Mouse (Mus musculus): ENCODE measurements around the gene Per2. TPM values are rescaled to one million over a fixed set of nuclear protein-coding genes. Genes with fewer than 3 reads are reported as not detected.

Per2 gene
- polyA plus RNA-seq, 1 experiment from 2014 or later: 2.6 TPM

DNA sequence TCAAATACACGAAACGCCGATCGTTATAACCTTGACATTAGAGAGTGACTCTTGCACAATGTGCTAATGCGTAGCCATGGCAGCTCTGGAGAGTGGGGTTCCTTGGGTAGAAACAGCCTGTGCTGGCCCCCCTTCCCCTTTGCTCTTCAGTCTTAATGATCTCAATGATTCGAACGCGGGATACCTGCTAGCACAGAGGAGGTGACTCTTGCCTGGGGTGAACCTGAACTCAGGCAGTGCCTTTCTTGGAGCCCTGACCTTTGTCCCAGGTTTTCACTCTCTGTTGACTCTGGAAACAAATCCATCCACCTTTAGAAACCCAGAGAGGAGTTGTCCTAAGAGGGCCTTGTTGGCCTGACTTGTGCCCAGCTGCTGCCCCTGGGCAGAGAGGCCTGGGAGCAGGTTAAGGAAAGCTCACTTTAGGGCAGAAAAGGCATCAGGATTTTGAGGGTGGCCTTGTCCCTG lies 38.5 kb downstream of the Per2 start:
- Histone ChIP-seq H3K4me2 (no peak overlapping the region), H3K4me3 (no peak overlapping the region), H3K9me3 (replicated peaks) (no peaks in the 10 kb centered on the region), H3K4me1 (peaks cover 7% of the 10 kb centered on the region; the same call in 1 of the 2 replicates), H3K27me3 (no peaks in the 10 kb centered on the region), H3K9ac (no peak overlapping the region), H3K27ac (no peak overlapping the region), H3K36me3 (ENCODE audit: poor library complexity, severe bottlenecking) (peaks cover 14% of the 10 kb centered on the region)
- 85% methylated on average over 8 of the region's 8 CpGs for WGBS
- no peak for ATAC-seq

DNA sequence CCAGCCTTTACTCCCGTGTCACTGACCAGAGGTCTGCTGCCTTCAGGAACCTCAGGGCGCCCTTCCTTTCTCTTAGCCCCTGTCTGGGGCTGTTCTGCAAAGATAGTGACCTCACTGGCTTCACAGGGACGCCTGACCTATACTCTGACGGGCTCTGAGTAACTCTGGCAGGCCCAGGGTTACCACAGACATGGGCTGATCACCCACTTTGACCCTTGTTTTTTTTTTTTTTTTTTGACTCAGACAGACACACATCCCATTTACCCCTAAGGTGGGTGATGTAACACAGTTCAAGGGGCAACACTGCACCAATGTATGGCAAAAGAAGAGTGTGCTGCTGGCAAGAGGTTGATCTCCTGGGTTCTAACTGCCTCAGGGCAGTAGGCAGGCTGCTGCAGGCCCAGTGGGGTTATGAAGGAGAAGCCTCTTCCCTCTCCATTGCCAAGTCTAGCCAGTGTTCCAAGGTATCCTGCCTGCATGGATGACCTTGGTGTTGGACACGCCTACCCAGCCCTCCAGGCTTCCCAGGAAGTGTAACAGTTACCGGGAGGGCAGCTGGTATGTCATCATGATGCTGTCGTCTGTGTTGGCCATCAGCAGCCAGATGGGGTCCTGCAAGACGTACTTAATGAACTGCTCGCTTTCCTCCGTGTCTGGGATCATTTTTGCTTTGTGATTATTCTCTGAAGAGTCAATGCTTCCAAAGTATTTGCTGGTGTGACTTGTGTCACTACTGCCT lies 39.1 kb downstream of the Per2 start:
- H3K9me3 ChIP-seq (replicated peaks): no peaks in the 10 kb centered on the region
- H3K9ac ChIP-seq: no peak overlapping the region
- no peak overlapping the region for H3K4me3 ChIP-seq
- H3K36me3 ChIP-seq (ENCODE audit: poor library complexity, severe bottlenecking): peaks cover 14% of the 10 kb centered on the region
- no peaks in the 10 kb centered on the region for H3K27me3 ChIP-seq
- no peak overlapping the region for H3K4me2 ChIP-seq
- peaks cover 13% of the 10 kb centered on the region for H3K4me1 ChIP-seq
- H3K27ac ChIP-seq: no peak overlapping the region
- ATAC-seq: no peak
- WGBS: 71% methylated on average over 10 of the region's 10 CpGs

DNA sequence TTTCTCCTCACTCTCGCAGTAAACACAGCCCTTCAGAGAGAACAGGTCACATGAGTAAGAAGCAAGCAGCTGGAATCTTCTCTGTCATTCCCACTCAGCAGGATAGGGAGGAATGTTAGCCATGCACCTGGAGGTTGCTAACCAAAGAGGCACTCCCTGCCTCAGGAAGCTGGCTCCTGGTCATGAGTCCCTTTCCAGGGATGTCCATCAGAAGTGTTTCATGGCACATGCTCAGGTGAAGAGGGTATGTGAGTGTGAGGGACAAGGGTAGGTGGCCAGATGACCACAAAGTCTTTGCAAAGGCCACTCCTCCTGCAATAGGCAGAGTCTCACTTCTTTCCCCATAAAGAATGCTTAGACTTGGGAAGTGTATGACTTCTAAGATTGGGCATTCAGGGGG lies 41.1 kb downstream of the Per2 start:
- no peak overlapping the region for H3K9ac ChIP-seq
- no peak overlapping the region for H3K4me3 ChIP-seq
- H3K27ac ChIP-seq: no peak overlapping the region; the same call in 1 of the 2 replicates
- H3K9me3 ChIP-seq (replicated peaks): no peaks in the 10 kb centered on the region
- no peak for ATAC-seq
- no peaks in the 10 kb centered on the region for H3K27me3 ChIP-seq
- 85% methylated on average over 1 of the region's 1 CpGs for WGBS
- no peak overlapping the region for H3K4me2 ChIP-seq
- peaks cover 11% of the 10 kb centered on the region for H3K36me3 ChIP-seq (ENCODE audit: poor library complexity, severe bottlenecking)
- H3K4me1 ChIP-seq: peaks cover 29% of the 10 kb centered on the region

DNA sequence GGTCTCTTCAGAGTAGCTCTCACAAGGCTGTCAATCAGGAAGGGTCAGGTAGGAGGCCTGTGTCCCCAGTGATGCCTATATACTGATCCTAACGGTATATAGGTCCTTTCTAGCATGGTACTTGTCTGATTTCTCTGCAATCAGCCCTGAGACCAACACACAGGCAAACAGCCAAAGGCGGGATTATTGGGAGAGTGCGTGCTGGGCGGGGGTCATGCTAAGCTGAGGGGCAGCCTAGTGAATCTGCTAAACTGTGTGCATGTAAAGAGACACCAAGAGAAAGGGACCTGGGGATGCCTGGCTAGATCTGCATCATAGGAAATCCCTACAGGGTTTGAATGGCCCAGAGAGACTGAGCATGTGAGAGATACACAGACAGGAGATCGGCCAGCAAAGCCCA lies 43.8 kb downstream of the Per2 start:
- no peak overlapping the region for H3K4me3 ChIP-seq
- peaks cover 50% of the 10 kb centered on the region for H3K4me1 ChIP-seq
- peak overlapping the region; percentile 92 for H3K4me2 ChIP-seq
- H3K9me3 ChIP-seq (replicated peaks): no peaks in the 10 kb centered on the region
- WGBS: 46% methylated on average over 5 of the region's 5 CpGs
- peak overlapping the region; percentile 99 for H3K27ac ChIP-seq
- ATAC-seq: no peak
- H3K36me3 ChIP-seq (ENCODE audit: poor library complexity, severe bottlenecking): peaks cover 26% of the 10 kb centered on the region
- H3K9ac ChIP-seq: 0 out of 2 replicates have a peak overlapping the region, but pooled peaks have one; percentile 95
- H3K27me3 ChIP-seq: no peaks in the 10 kb centered on the region

GRCm38 (mm10) chr1:91414903-91415302 lies 44.2 kb downstream of the Per2 start:
- WGBS: 41% methylated on average over 4 of the region's 4 CpGs
- peak overlapping the region; percentile 92 for H3K4me2 ChIP-seq
- ATAC-seq: no peak

DNA sequence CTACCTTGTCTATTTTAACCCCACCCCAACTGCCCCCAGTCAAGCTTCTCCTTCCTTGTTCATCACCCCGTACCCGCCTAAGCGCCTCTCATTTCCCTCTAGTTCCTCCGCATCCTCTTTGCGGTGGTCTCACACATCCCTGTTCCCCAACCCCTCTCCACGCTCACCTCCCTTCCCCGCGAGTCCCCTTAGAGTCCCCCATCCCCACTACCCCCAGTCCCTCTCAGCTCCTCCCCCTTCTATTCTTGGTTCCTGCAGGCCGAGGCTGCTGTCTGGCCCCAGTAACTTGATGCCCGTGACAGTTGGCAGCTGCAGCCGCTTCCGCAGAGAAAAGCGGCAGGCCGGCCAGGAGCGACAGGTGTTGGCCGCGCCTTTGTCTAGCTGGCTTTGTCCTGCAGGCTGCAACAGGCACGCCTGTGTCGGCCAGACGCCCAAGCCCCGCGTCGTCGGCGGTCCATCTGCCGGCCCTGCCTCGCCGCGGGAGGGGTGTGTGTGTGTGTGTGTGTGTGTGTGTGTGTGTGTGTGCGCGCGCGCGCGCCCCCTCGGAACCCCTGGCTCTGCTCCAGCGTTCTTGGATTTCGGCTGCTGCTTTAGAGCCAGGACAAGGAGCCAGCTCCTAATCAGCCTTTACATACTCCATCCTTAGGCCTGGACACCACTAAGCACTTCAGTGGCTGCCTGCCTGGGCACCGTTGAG lies 45.1 kb downstream of the Per2 start, which contains the start of gene Hes6:
Hes6 (minus strand) TSS at position 141 of the 697 bp plus-strand sequence.
- Histone ChIP-seq H3K27me3 (no peaks in the 10 kb centered on the region), H3K27ac (peak within 1 kb of the TSS; percentile 99), H3K4me2 (peak within 1 kb of the TSS; percentile 92), H3K4me1 (peaks cover 50% of the 10 kb centered on the region), H3K4me3 (peak within 1 kb of the TSS; percentile 84), H3K9ac (peak within 1 kb of the TSS; percentile 95), H3K36me3 (ENCODE audit: poor library complexity, severe bottlenecking) (peaks cover 26% of the 10 kb centered on the region), H3K9me3 (replicated peaks) (no peaks in the 10 kb centered on the region)
- under 1% methylated on average over 25 of the region's 39 CpGs for WGBS
- ATAC-seq: peak; percentile 78

More at GRCm38 (mm10) chr1:91414903-91415302, 44.2 kb downstream of the Per2 start:
- peaks cover 29% of the 10 kb centered on the region for H3K36me3 ChIP-seq (ENCODE audit: poor library complexity, severe bottlenecking)
- H3K27ac ChIP-seq: peak overlapping the region; percentile 99
- H3K9ac ChIP-seq: peak overlapping the region; percentile 95; the same call in 1 of the 2 replicates
- no peaks in the 10 kb centered on the region for H3K27me3 ChIP-seq
- H3K9me3 ChIP-seq (replicated peaks): no peaks in the 10 kb centered on the region
- peaks cover 50% of the 10 kb centered on the region for H3K4me1 ChIP-seq
- no peak overlapping the region; the same call in 1 of the 2 replicates for H3K4me3 ChIP-seq

DNA sequence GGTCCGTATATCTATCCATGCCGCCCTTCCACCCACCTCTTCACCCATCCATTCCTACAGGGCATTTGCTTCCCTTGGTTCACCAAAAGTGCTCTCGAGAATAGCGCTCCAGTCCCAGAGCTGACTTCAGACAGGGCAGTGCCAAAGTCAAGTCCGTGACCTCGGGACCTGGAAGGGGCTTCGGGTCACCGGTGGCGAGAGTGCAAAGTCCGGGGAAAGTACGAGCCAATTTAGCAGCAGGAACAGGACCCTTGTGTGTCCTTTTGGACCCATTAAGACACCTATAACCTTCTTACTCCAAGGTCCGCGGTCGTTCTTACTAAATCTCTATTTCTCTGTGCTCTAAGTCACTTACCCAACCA lies 45.6 kb downstream of the Per2 start:
- Histone ChIP-seq H3K4me2 (peak overlapping the region; percentile 92), H3K36me3 (ENCODE audit: poor library complexity, severe bottlenecking) (peaks cover 25% of the 10 kb centered on the region), H3K4me3 (peak overlapping the region; percentile 84), H3K27ac (peak overlapping the region; percentile 99), H3K9ac (peak overlapping the region; percentile 95), H3K9me3 (replicated peaks) (no peaks in the 10 kb centered on the region), H3K4me1 (peaks cover 50% of the 10 kb centered on the region), H3K27me3 (no peaks in the 10 kb centered on the region)
- no peak for ATAC-seq
- under 1% methylated on average over 14 of the region's 14 CpGs for WGBS

- WGBS: under 1% methylated on average over 34 of the region's 34 CpGs
- H3K9me3 ChIP-seq (replicated peaks): no peaks in the 10 kb centered on the region
- H3K27ac ChIP-seq: peak overlapping the region; percentile 99
- peak overlapping the region; percentile 92 for H3K4me2 ChIP-seq
- peak overlapping the region; percentile 84 for H3K4me3 ChIP-seq
- peak overlapping the region; percentile 95 for H3K9ac ChIP-seq
- ATAC-seq: peak; percentile 91
- no peaks in the 10 kb centered on the region for H3K27me3 ChIP-seq
- peaks cover 50% of the 10 kb centered on the region for H3K4me1 ChIP-seq
- H3K36me3 ChIP-seq (ENCODE audit: poor library complexity, severe bottlenecking): peaks cover 20% of the 10 kb centered on the region
Measured at GRCm38 (mm10) chr1:91413030-91413506, 46.1 kb downstream of the Per2 start.

- H3K9me3 ChIP-seq (replicated peaks): no peaks in the 10 kb centered on the region
- 2% methylated on average over 59 of the region's 65 CpGs for WGBS
- H3K36me3 ChIP-seq (ENCODE audit: poor library complexity, severe bottlenecking): peaks cover 19% of the 10 kb centered on the region
- H3K4me1 ChIP-seq: peaks cover 50% of the 10 kb centered on the region
- H3K27me3 ChIP-seq: no peaks in the 10 kb centered on the region
- peak overlapping the region; percentile 84 for H3K4me3 ChIP-seq
- peak overlapping the region; percentile 99 for H3K27ac ChIP-seq
- peak overlapping the region; percentile 95 for H3K9ac ChIP-seq
- ATAC-seq: peak; percentile 12; the same call in 1 of the 2 replicates
- H3K4me2 ChIP-seq: peak overlapping the region; percentile 92
Measured at GRCm38 (mm10) chr1:91412286-91413029, 46.7 kb downstream of the Per2 start.

DNA sequence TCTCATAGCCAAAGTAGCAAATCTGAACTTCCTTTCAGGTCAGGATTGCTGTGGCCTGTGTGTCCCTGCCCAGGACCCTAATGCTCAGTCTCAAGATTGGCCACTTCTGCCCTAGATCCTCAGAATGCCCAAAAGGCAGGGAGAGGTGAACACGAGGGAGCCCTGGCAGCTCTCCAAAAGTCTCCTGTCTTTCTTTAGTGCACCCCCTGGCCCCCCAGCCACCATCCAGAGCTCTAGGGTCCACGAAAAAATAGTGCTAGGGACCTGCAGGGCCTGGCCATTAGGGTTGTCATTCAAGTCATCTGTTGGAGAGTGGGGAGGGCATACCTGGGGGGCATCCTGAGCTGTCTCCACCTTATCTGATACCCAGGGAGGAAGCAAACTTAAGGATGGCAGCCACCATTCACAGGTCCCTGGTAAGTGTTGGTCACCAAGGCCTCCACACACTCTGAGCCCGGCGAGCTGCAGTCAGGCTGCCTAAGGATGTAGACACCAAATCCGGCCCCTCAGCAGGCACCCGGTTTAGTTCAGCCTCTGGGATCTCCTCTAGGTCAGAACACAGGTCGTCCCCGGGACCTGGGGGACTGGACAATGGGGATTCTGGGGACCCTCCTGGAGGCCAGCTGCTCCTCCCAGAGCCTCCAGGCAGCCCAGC lies 47.4 kb downstream of the Per2 start:
- Histone ChIP-seq H3K9me3 (replicated peaks) (no peaks in the 10 kb centered on the region), H3K36me3 (ENCODE audit: poor library complexity, severe bottlenecking) (peaks cover 19% of the 10 kb centered on the region), H3K4me3 (peak overlapping the region; percentile 84), H3K9ac (peak overlapping the region; percentile 95), H3K4me1 (peaks cover 50% of the 10 kb centered on the region), H3K4me2 (peak overlapping the region; percentile 92), H3K27ac (peak overlapping the region; percentile 99), H3K27me3 (no peaks in the 10 kb centered on the region)
- WGBS: 45% methylated on average over 8 of the region's 8 CpGs
- no peak for ATAC-seq

GRCm38 (mm10) chr1:91407819-91408218 lies 51.3 kb downstream of the Per2 start:
- no peak overlapping the region for H3K9ac ChIP-seq
- no peak overlapping the region for H3K4me3 ChIP-seq
- H3K9me3 ChIP-seq (replicated peaks): no peaks in the 10 kb centered on the region
- 0 out of 2 replicates have a peak, but pooled peaks cover 7% of the 10 kb centered on the region for H3K27me3 ChIP-seq
- 89% methylated on average over 4 of the region's 4 CpGs for WGBS
- peaks cover 24% of the 10 kb centered on the region for H3K4me1 ChIP-seq
- no peak for ATAC-seq
- H3K4me2 ChIP-seq: no peak overlapping the region
- H3K36me3 ChIP-seq (ENCODE audit: poor library complexity, severe bottlenecking): peaks cover 19% of the 10 kb centered on the region
- H3K27ac ChIP-seq: no peak overlapping the region

Data from forebrain, embryonic 13.5 days (tissue).